Mouse (Mus musculus) megakaryocyte, adult 5-6 weeks (primary cell): Measurements from ENCODE around the gene Timm8b. TPM values are rescaled to one million over a fixed set of nuclear protein-coding genes. Genes with fewer than 3 reads are reported as not detected.
"Not testable (repeated sequence)": the region's sequence is repeated elsewhere in the genome, so short reads cannot be mapped to it uniquely, and the experiment has no call there.

Source experiments
- ATAC-seq: 2 replicates; pipeline ENCODE4 v1.8.0; 2016; ENCODE audit warnings: mild to moderate bottlenecking, inconsistent platforms; ENCODE audit not compliant: poor library complexity, severe bottlenecking
- total RNA-seq, 2 experiments: library from RNA; stranded (forward) in 1 of 2; stranded (reverse) in 1 of 2; fragments of 153-499, 151-499 nt in 1 of 2; fragments of 221-1000, 200-1000 nt in 1 of 2; gene quantifications; 2 replicates each; pipeline versions ENCODE4 v1.2.3 to v1.2.4; 2015 to 2017

Gene Timm8b
- total RNA-seq, 2 experiments from 2014 or later = 89.2 to 189 TPM

DNA sequence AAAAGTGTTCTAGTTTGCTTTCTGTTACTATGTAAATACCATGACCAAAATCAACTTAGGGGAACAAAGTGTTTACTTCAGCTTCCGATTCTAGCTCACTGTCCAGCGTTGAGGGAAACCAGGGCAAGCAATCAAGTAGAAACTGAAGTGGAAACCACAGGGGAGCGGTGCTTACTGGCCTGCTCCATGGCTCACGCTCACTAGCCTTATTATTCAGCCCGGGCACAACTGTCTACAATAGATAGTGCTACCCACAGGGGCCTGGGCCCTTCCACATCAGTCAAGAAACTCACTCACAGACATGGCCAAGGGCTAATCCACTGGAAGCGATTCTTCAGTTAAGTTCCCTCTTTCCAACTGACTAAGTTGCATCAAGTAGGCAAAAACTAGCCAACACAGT lies 2.2 kb upstream of the Timm8b start:
- ATAC-seq = no peak

DNA sequence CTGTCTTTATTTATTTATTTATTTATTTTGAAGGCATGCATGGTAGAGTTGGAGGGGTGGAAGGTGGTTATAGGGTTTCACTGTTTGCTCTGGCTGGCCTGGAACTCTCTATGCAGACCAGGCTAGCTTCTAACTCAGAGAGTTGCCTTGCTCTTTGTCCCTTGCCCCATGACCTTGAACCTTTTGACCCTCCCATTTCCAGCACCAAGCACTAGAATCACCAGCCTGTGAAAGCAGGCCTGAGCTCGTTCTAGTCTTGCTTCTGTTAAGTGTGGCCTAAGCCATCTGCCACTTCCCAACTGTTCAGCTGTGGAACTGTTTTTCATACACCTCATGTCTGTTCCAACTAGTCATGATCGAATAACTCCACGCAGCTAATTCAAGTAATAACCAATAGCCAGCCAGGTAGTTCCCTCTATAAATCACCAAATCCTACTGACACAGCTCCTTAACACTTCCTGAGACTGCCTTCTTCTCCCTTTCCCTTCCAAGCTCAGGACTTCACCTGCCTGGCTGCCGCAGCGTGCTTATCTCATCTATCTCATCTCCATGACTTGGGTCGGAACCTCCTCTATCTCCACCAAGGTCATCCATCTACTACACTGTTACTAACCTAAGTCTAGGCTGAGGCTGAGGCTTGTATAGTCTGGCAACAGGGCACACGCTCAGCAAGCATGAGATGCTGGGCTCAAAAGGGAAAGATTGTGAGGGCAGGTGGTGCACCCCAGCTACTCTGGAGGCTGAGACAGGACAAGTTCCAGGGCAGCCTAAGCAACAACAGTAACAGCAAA lies 1.5 kb upstream of the Timm8b start:
- ATAC-seq = no peak

DNA sequence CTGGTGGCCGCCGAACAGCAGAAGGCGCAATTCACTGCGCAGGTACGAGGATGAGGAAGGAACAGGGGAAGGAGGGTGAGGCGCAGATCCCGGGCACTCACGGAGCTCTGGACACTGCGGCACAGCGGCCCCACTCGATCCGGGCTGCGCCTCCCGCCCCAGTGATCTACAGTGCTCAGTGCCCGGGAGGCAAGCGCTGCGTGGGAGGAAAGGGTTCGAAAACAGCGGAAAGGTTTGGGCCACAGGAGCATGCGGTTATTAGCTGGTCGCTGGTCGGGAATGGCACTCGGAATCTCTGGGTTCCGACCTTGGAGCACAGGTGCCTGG lies 251 bp downstream of the Timm8b start:
- no peak for ATAC-seq

GRCm38 (mm10) chr9:50604338-50604737 lies 628 bp downstream of the Timm8b start:
- peak; percentile 13 for ATAC-seq

DNA sequence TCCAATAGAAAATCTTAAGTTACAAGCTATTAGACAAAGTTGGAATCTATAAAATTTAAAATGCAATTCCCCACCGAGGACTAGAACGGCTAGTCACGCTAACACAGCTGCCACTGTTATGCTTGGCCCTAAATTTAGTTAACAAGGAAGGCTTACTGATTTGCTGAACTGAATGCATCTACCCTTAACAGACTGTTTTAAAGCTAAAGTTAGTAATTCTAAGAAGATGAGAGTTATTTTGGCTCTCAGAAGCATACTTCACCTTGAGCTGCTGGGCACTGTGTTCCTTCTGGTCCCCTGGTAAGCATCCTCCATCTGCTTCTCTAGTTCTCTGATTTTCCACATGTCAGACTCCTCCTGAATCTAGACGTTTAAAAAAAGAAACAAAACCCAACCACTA lies 8.4 kb downstream of the Timm8b start:
- ATAC-seq = no peak

GRCm38 (mm10) chr9:50616161-50616560 lies 12.5 kb downstream of the Timm8b start:
- ATAC-seq = no peak

- ATAC-seq = peak; percentile 92
These were observed 13.3 kb downstream of the Timm8b start, which contains the start of the genes Pih1d2 and Nkapd1 for GRCm38 (mm10) chr9:50616766-50617603. Pih1d2 (plus strand) TSS chr9:50617321. Nkapd1 (minus strand) TSS chr9:50617464.

DNA sequence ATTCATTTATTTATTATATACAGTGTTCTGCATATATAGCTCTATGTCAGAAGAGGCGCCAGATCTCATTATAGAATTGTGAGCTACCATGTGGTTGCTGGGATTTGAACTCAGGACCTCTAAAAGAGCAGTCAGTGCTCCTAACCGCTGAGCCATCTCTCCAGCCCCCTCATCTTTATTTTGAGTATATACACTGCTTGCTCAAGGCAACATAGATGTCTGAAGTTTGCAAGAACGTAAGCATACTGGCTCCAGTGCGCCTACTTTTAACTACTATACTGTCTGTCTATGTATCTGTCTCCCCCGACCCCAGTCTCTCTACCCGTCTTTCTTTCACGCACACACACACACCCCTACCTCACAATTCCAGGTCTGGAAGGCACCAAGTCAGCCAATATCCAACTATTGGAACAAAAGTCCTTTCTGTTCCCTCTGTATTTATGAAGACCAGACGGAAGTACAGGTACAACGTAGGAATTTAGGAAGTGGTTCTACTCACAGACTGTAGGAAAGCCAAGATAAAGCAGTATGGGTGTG lies 14.2 kb downstream of the Timm8b start:
- no peak for ATAC-seq

DNA sequence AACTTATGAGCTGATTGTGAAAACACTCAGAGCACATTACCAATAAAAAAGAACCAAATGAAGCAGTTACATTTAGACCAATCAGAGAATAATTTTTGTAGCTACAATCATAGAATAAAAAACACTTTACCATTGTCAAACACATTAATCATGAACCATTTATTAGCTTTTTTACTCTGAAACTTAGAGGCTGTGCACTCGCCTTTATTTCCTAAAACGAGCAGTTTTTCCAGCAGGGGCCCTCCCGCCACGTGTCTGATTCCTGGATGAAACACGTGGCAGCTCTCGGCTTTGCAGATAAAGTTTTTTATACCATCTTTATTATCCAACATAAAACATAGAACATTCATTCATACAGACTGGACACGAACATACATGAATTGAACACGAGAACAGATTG lies 27.2 kb downstream of the Timm8b start:
- not testable (repeated sequence) for ATAC-seq

DNA sequence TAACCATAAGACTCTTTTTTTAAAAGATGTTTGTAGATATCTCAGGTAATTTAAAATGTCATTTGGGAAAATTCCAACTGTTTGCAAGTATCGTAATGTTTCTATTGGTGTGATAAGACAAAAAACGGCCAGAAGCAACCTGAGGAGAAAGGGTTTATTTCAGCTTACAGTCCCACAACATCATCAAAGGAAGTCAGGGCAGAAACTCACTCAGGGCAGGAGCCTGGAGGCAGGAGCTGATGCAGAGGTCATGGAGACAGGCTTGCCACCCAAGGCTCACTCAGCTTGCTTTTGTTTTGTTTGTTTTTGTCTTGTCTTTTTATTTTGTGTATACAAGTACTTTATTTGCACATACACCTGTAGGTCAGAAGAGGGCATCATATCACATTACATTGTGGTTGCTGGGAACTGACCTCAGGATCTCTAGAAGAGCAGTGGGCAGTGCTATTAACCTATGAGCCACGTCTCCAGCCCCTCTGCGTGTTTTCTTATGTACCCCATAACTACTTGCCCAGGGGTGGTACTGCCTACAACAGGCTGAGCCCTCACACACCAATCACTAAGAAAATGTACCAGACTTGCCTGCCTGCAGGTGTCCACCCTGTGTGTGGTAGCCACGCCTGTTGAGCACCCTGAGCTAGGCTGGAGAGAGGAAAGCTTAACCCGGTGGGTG lies 28.4 kb downstream of the Timm8b start:
- ATAC-seq = no peak

DNA sequence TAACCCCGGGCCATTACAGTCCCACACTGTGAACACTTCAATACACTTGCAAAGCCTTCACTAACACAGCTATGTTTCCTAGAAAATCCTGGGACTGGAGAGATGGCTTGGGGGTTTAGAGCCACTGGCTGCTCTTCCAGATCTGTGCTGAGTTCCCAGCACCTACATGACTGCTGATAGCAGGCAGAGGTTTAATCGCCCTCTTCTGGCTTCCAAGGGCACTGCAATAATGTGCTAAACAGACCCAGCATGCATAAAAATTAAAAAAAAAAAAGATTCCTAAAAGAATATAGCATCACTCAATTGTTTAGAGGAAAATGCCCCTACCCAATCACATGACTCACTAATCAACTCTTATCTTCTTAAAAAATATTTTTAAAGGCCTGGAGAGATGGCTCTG lies 29.3 kb downstream of the Timm8b start:
- peak; percentile 57; the same call in 1 of the 2 replicates for ATAC-seq

DNA sequence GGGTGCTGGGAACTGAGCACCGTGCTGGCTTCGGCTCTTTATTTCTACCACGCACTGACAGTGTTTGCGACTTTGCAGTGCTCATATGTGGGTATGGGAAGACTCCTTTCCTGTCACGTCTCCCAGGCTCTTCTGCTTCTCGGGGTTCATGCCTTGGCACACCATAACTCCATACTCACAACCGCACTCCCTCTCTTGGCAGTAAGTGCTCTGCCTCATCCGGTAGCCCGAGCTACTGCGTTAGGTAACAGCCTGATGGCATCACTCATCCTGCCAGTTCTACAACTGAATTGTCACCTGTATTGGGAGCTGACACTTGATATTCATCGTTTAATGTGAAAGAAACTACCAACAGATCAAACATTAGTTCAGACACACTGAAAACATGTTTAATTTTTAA lies 30.6 kb downstream of the Timm8b start:
- ATAC-seq = no peak

GRCm38 (mm10) chr9:50646826-50647370 lies 43.2 kb downstream of the Timm8b start:
- ATAC-seq = no peak

DNA sequence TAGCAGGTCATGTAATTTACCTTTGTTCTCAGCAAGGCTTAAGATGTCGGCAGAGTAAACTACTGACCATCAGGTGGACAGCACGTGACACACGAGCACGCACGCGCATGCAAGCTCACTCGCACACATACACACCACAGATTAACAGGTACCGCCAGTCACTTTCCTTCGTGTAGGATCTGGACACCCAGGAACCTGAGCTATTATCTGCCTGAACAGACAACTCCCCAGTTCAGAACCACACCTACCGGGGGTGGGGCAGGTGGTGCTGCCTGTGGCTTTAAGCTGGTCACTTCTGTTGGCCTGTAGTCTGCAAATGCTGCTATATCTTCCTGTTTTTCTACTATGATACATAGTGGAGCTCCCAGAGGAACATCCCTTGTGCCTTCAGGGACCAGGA lies 46.8 kb downstream of the Timm8b start:
- ATAC-seq = no peak

Other genes with a start within 250 kb of the Timm8b start
- gene Plet1, start 109.4 kb upstream of the Timm8b start, total RNA-seq (2015) = not detected in 2 replicates
- not detected in 2 replicates for gene Plet1, start 109.4 kb upstream of the Timm8b start, total RNA-seq (2017)
- gene Pts, start 75.2 kb upstream of the Timm8b start, total RNA-seq (2015) = 97.1 and 106 TPM in 2 replicates
- gene Pts, start 75.2 kb upstream of the Timm8b start, total RNA-seq (2017) = 61.2 and 67.4 TPM in 2 replicates
- 9.9 and 20.1 TPM in 2 replicates for gene Il18, start 49.1 kb upstream of the Timm8b start, total RNA-seq (2015)
- gene Il18, start 49.1 kb upstream of the Timm8b start, total RNA-seq (2017) = 10.2 and 14.5 TPM in 2 replicates
- 0.39 and 0.49 TPM in 2 replicates for gene Bco2, start 48.7 kb upstream of the Timm8b start, total RNA-seq (2015)
- gene Bco2, start 48.7 kb upstream of the Timm8b start, total RNA-seq (2017) = 0.85 and 1.6 TPM in 2 replicates
- not detected in 2 replicates for gene Tex12, start 42.6 kb upstream of the Timm8b start, total RNA-seq (2015)
- gene Tex12, start 42.6 kb upstream of the Timm8b start, total RNA-seq (2017) = not detected in 2 replicates
- 165 and 185 TPM in 2 replicates for gene Sdhd, start 98 bp upstream of the Timm8b start, total RNA-seq (2015)
- gene Sdhd, start 98 bp upstream of the Timm8b start, total RNA-seq (2017) = 130 and 132 TPM in 2 replicates
- 0.48 TPM in 1 of 2 replicates, not detected in the other for gene Pih1d2, start 13.4 kb downstream of the Timm8b start, total RNA-seq (2015)
- gene Pih1d2, start 13.4 kb downstream of the Timm8b start, total RNA-seq (2017) = 0.40 TPM in 1 of 2 replicates, not detected in the other
- gene Nkapd1, start 13.6 kb downstream of the Timm8b start, total RNA-seq (2015) = 19.6 and 26.2 TPM in 2 replicates
- 22.4 and 25.3 TPM in 2 replicates for gene Nkapd1, start 13.6 kb downstream of the Timm8b start, total RNA-seq (2017)
- 27.6 and 28.5 TPM in 2 replicates for gene Dlat, start 55.9 kb downstream of the Timm8b start, total RNA-seq (2015)
- 21.7 and 34.4 TPM in 2 replicates for gene Dlat, start 55.9 kb downstream of the Timm8b start, total RNA-seq (2017)
- gene Dixdc1, start 135.6 kb downstream of the Timm8b start, total RNA-seq (2015) = not detected in 2 replicates
- not detected in 2 replicates for gene Dixdc1, start 135.6 kb downstream of the Timm8b start, total RNA-seq (2017)
- not detected in 2 replicates for gene 2310030G06Rik, start 142.6 kb downstream of the Timm8b start, total RNA-seq (2015)
- not detected in 2 replicates for gene 2310030G06Rik, start 142.6 kb downstream of the Timm8b start, total RNA-seq (2017)
- 1.8 and 3.9 TPM in 2 replicates for gene Cryab, start 147.4 kb downstream of the Timm8b start, total RNA-seq (2015)
- 0.62 and 3.1 TPM in 2 replicates for gene Cryab, start 147.4 kb downstream of the Timm8b start, total RNA-seq (2017)
- not detected in 2 replicates for gene Hspb2, start 148.4 kb downstream of the Timm8b start, total RNA-seq (2015)
- not detected in 2 replicates for gene Hspb2, start 148.4 kb downstream of the Timm8b start, total RNA-seq (2017)
- 5.8 and 6.4 TPM in 2 replicates for gene Fdxacb1, start 164.3 kb downstream of the Timm8b start, total RNA-seq (2015)
- 4.7 and 4.8 TPM in 2 replicates for gene Fdxacb1, start 164.3 kb downstream of the Timm8b start, total RNA-seq (2017)
- 13.1 and 14.3 TPM in 2 replicates for gene Alg9, start 171.1 kb downstream of the Timm8b start, total RNA-seq (2015)
- gene Alg9, start 171.1 kb downstream of the Timm8b start, total RNA-seq (2017) = 13.4 and 15.1 TPM in 2 replicates
- gene 1110032A03Rik, start 171.6 kb downstream of the Timm8b start, total RNA-seq (2015) = 14.7 and 15.1 TPM in 2 replicates
- 10.6 and 14.2 TPM in 2 replicates for gene 1110032A03Rik, start 171.6 kb downstream of the Timm8b start, total RNA-seq (2017)
- gene Ppp2r1b, start 241.4 kb downstream of the Timm8b start, total RNA-seq (2015) = 17.8 and 18.7 TPM in 2 replicates
- gene Ppp2r1b, start 241.4 kb downstream of the Timm8b start, total RNA-seq (2017) = 24.0 and 26.6 TPM in 2 replicates